Mouse (Mus musculus) heart, postnatal 14 days (tissue): ENCODE measurements at regions not wholly inside any gene's neighbourhood (a gene's known extent, or its start where the extent isn't known, plus 50 kb on each side); places are given as distances from the start of the nearest gene placed in this dataset.

Source experiments
- DNase-seq, 2 experiments: peaks; one replicate each; pipeline ENCODE4 v3.0.0; 2021 to 2022
- intact Hi-C: fragments of 180-260 bp; cut with DNase I; formaldehyde crosslinking; loops from one replicate; pipeline ENCODE4 v1.15.1; 2025

DNA sequence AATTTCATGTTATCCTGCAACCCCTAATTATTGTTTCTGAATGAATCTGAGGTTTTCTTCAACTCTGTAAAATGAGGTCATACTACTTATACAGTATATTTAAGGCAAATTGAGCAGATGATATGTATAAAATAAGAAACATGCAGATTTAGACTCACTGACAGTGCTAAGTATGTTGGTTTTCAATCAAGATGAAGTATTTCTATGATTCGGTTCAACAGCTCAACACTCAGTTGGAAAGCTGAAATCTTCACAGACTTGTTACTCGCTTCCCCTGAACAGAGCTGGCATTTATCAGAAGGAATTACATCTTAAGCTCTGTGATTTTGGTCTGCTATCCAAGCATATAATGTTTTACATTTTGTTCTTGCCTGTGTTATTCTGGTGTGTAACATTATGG lies 553.4 kb downstream of the Btbd3 start:
- no peak for DNase-seq

DNA sequence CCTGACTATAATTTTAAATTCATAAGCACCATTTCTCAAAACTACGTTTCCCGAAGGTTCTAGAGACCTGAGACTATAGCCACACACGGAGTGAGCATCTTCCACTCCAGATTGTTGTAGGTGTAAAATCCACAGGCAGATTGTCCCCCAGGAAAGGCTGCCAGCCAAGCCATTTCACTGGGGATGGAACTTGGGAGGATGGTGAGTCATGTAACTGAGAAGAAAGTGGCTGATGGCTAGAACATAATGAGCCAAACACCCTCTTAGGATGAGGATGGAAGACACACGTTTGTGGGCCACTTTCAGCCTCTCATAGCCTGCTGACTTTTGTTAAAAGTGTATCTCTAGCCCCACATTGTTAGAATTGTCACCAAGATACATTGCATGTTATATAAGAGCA lies 564.1 kb downstream of the Btbd3 start:
- DNase-seq, result no peak
- intact Hi-C loops, result no loop called here

More for the DNA sequence above, 553.4 kb downstream of the Btbd3 start:
- intact Hi-C loops, result no loop called here

DNA sequence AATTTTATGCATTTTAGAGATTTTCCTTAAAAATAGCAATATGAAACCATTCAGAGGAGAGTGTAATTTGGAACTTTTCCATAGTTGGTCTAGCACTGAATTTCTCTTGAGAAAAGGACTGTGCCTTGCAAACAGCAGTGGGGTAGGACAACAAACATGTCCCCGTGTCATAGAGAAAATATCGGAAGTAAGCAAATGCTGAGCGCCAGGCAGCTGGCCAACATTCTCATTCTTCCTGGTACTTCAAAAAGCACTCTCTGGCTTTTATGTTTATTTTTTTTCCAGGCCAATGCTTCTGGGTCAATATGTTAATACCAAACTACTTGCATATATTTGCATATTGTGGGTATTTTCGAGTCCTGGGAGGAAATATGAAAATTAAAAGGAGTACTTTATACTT lies 568.5 kb downstream of the Btbd3 start:
- intact Hi-C loops, result no loop called here
- DNase-seq, result no peak

DNA sequence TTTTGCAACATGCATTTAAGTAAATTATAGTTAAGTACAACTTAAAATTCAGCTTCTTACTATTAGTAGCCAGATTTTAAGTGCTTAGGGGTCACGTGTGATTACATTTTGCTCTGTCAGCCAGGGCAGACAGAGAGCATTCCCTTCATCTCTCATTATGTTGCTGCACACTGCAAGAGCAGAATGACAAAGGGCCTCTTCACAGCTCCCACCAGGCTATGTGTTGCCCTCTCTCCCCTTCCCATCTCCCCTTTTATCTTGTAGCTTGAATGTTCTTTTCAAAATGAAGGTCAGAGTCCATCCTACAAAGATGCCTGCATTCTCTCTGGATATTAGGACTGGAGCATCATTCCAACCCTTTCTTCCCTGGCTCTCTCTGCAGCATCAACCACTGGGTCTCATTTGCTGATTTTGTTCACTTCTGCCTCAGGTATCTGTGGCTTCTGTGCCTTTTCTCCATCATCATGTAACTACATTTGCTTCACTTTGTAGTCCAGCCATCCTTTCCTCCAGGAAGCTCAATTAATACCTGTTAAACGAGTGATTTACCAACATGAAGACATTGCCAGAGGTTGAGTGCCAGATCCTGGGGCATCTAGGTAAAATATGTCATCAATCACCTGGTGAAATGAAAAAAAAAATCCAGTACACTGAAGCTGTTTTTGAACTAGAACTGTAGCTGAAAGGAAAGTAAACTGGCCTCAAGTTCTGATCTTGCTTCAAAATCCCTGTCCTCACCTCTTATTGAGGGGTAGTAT lies 571.6 kb downstream of the Btbd3 start:
- no peak for DNase-seq
- intact Hi-C loops, result no loop called here

DNA sequence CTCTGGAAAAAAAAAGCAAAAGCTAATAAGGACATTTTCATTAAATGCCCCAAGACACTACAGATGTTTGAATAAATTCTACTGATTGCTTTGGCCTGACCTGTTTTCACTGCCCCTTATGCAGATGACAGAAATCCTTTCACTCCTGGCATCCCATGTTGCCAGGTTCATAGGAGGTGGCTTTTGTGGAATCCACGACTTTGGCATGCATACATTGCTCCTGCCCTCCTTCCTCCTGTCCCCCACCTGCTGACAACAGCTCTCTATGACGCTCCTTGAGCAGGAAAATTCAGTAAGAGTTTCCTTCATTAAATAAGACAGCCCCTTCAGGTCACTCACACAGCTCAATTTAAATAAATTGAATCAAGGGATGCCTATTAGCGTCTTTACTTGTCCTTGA lies 582.5 kb downstream of the Btbd3 start:
- intact Hi-C loops, result no loop called here
- DNase-seq, result no peak

DNA sequence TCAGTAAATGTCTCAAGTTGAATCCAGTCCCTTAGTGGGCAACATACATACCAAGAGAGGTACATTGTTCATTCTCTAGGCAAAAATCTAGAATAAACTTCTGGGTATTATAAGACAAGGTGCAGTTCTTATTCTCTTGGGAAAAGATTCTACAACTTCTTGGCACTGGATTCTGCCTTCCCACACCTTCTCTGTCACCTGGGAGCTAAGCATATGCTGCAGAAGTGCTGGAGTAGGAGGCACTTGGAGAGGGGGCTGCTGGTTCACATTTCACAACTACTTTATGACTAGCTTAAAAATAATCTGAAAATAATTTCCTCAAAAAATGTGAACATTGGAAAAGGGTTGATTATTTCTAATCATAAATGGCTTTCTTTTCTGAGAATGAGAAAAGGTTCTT lies 602.8 kb downstream of the Btbd3 start:
- DNase-seq, result no peak
- intact Hi-C loops, result no loop called here

DNA sequence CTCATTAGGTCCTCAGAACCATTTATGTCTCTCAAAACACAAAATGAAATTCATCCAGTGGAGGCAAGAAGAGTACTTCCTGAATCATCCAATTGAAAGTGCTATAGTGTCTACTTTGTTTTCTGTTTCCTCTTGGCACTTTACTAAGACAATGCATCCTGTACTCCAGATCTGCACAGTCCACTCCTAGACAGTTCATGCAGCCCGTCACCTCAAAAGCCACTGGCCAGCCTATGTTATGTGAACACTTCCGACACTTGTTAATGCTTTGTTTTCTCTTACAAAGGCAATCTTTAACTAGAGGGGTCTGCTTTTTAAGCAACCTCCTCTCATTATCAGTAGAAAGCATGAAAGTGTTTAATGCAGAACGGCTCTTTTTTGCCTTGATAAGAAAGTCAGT lies 597.1 kb upstream of the Sptlc3 start:
- intact Hi-C loops, result no loop called here
- DNase-seq, result no peak

DNA sequence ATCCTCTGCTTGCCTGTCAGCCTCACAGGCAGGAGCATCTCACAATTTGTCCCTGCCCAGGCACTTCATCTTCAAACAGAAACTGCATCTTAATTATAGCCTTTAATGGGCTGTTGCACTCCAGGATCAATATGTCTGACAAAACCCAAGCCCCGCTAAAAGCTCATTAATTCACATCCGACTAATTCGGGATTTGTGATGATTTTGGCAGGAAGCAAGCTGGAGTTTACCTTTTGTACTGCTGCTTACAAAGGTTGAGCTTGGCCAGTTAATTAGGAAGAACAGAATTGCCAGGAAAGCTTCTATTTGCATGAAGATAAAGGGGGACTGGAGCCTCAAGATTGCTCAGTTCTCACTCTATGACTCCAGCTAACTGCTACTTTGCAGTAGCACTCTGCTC lies 596.6 kb upstream of the Sptlc3 start:
- intact Hi-C loops, result no loop called here
- no peak for DNase-seq

DNA sequence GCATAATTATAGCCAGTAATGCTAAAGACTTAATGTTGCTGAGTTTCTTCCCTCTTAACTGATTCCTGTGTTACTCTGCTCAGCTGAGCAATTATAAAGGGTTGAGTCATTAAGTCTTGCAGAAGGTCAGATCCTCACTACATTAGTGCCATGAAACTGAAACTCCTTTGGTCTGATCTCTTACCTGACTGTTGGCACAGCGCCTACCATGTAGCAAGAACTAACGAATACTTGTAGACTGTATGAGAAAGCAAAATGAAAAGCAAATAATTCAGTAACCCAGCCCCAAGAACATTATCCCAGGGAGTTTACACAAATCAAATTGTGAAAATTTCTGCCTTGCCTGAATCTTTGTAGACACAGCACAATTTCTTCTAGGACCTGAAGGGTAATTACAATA lies 556.5 kb upstream of the Sptlc3 start:
- intact Hi-C loops, result no loop called here
- DNase-seq, result no peak

DNA sequence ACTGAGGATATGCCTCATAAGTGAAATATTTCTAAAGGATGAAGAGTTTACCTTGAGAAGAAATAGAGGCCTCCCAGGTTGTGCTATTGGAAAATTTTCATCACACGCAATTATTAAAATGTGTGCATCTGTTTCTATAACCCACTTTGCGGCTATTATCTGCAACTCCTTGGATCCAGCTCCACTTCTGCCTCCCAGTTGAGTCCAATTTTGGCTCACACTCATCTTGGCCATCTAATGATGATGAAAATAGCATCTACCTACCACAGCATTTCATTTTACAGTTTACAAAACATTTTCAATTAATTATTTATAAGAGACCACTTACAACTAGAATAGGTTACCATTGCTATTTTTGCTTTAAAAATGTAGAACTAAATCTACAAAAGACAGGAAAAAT lies 554.3 kb upstream of the Sptlc3 start:
- intact Hi-C loops, result no loop called here
- no peak for DNase-seq

DNA sequence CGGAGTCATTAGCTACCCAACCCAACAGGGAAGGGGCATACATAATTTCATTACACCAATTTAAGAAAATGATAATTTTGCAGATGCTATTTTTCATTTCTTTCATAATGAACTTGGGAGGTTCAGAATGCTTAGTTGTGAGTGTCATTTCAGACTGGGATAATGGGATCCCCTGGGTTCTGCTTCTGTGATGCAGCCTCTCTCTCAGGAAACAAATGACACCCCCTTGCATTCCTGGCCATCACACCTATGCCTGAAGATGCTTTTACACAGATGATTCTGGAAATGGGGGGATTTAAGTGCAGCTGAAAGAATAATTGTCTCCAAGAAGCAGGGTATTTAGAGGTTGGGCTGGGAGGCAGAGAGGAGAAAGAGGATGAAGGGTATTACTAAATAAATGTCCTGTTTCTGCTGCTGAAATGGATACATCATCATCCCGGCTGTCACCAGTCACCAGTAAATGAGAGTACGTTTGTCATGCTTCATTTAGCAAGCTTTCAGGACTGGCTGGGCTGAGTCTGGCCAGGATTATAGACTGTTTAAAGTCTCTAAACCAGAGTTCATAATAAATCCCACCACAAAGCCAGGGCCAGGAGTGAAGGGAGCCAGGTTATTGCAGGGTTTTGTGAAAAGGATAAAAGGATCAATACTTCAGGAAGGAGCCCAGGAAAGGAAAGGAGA lies 527.5 kb upstream of the Sptlc3 start:
- DNase-seq, result no peak
- intact Hi-C loops, result no loop called here

DNA sequence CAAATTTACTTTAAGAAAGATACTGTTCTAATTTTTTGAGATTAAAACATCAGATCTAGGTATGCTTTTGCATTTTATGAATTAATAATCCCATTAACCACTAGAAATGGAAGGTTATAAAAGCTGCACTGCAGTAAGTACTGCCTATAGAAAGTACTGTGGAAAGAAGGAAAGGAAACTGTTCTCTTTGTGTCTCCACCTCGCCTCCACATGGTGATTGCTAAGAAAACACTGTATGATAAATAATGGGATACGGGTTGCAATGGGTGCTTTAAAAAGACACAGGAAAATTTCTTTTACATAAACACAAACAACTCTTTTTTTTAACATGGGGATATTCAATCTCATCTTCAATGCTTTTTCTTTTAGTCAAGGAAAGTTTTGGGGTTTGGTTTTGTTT lies 519.2 kb upstream of the Sptlc3 start:
- intact Hi-C loops, result no loop called here
- DNase-seq, result no peak

DNA sequence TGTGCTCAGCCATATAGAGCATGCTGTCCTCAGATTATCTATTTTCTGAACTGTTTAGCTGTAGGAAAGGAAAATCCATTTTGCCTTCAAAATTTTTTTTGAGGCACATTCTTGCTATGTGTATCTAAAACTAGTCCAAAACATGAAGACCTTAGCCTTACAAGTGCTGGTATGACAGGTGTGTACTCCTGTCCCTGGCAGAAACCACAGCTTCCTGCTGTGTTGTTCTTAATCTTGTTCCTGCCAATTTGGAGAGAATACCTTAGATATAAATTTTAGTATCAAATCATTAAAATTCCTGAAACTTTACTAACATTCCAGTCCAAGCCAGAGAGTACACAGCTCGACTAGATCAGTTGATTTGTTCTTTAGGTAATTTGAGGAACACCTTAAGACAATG lies 503.7 kb upstream of the Sptlc3 start:
- intact Hi-C loops, result no loop called here
- DNase-seq, result no peak

DNA sequence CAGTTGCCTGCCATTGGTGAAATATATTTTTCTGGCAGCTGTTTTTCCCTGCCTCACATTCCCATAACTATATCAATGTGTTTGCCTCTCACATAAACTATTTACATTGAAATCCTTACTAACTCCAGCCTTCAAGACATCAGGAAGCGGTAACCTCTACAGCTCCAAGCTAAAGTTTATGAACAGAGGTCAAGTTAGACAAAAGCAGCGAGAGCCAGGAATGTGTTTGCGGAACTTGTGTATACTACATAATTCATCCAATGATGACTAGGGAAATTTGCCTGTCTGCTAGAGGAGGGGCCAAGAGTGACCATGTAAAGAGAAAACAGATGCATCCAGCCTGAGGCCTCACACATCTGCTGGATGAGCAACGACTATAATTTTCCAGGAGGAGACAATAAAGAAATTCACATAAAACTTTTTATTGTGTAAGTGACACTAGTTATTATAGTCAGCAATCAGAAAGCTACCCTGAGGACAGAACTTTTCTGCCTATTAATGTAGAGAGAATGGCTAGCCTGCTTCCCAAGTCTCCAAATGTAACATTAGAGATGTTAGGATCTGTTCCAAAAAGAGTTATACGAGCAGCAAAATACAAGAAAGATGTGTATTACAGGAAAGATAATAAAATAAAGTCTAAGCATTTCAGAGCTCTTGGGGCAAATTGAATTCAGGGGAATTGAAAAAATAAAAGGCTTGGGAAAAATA lies 461.5 kb upstream of the Sptlc3 start:
- DNase-seq, result no peak
- intact Hi-C loops, result no loop called here

DNA sequence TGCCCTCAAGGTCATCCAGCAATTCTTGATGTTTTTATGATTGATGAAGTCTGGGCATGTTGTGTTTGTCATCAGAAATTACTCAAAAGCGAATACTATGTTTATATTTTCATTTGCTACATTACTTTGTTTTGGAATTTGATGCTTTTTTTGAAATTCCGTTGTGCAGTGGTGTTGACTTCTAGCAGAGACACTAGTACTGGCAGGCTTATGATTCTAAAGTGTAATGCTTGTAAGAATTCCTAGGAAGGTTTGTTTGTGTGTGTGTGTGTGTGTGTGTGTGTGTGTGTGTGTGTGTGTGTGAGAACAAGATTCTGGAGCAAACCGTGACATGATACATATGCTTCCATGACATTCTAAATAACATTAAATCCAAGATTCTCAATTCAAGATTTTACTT lies 458.9 kb upstream of the Sptlc3 start:
- DNase-seq, result no peak
- intact Hi-C loops, result no loop called here

DNA sequence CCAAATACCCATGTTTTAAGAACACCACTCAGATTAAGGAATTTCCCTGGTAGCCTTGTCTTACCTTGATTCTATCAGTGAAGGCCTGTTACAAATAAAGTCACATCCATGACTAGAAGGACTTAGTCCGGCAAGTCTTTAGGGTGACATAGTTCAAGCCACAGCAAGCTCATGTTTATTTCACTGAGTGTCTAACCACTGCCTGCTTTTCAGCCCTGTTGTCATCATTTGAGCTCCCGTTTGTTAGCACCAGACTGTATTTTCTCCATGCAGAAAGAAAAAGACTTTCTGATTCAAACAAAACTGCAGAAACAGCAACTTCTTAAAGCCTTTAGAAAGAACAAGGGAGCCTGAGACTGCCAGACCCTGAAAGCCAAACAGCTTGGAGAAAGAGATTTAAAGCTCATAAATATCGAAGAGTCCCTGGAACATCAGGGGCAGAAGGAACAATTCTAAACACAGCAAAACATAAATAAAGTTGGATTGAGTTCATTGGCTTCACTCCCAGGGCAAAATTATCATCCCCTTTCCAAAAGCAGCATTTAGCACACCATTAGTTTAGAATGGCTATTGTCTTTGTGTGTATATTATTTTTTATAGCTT lies 451.9 kb upstream of the Sptlc3 start:
- no peak for DNase-seq
- intact Hi-C loops, result no loop called here

DNA sequence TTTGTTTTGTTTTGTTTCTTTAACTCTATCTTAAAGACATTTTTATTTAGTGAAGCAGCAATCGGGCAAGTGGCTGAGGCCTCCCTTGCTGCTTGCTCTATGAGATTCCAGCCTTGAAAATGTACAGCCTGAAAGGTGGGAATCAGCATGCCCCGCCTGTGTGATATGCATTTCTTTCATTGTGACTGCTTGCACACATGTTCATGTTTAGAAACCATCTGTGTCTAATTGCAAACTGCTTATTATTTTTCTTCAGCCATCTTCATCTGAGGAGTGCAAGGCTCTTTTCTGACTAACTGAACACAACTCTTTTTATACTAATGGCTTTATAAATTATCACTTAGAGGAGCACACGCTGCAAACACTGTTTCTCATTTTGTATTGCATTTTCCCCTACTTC lies 449.0 kb upstream of the Sptlc3 start:
- no peak for DNase-seq
- intact Hi-C loops, result no loop called here

DNA sequence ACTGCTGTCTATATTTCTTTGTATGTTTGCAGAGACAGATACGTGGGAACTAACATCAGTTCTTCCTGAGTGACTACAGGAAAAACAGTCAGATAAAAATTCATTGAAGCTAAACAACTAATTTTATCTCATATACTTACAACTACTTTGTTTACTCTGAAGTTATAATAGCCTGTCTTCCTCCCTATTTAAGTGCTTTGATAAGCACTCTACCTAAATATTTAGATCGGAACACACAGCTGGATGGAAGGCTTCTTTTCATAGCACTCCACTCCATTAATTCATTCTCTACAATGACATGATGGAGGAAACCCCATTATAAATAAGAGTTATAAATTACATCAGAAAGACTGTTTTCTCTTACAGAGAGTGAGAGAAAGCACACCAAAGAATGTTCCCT lies 438.5 kb upstream of the Sptlc3 start:
- intact Hi-C loops, result no loop called here
- DNase-seq, result no peak

DNA sequence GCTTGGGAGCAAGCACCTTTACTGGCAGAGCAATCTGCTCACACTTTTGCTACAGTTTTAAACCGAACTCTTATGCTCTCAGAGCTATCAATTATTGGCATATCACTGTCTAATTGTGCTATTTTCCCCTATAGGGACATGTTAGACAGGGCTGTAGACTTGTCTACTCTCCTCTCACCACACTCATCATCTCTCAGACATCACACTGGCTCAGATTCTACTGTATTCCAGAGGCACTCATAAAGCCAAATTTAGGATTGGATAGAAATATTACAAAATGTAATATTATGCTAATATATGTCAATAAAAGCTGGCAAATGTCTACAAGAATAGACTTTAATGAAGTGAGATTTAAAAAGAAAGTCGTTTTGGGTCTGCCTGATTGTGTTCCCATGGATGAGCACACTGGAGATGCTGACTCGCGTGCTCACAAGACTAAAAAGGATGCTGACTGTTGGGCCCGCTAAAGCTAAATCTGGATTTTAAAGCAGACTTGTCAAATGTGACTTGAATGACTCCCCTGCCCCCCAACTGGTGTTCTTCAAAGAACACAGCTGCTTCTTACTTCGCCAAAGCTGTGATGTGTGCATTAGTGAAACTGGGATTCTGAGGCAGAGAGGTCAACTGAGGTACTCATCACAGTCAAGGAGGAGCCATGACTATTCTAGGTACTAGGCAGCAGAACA lies 424.3 kb upstream of the Sptlc3 start:
- intact Hi-C loops, result no loop called here

DNA sequence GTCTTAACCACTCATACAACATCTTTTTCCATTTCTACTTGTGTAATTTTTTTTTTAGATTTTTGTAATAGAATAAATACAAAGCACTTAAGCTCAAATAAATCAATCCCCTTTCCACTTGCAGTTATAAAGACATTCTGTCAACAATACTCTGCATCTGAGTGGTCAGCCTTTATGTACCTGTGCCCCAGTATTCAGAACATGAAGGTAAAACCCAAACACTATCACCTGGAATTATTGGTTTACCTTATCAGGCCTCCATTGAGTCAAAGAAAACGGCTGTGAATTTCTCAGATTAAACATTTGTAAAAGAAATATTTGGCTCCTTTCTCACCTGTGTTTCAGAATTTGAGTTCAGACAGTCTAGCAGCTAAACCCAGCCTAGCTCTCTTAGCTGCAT lies 422.0 kb upstream of the Sptlc3 start:
- DNase-seq, result no peak
- intact Hi-C loops, result no loop called here

More for the DNA sequence above, 424.3 kb upstream of the Sptlc3 start:
- no peak for DNase-seq

DNA sequence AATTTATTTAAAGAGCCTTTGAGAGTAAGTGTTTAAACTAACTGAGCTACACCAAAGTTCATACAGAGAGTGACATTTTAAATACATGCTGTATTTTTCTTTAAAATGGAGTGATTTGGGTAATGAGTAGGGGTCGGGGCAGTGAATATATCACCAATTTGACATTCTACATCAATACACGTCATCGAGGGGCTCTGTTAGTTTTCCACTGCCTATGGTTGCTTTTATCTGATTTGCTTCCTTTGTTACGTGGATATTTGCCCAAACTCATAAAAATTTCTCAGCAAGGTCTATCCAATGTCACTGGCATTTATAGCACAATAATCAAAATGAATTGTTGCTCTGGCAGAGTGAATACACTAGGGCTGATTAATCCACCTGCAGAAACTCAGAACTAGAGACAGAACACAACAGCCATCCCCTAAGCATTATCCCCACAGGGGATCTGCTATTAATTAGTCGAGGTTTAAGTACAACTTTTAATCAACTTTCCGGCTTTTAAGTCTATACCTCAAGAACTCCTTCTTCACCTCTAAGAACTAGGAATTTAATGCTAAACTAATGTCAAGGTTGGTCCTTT lies 400.1 kb upstream of the Sptlc3 start:
- intact Hi-C loops, result no loop called here
- DNase-seq, result no peak
